Mouse (Mus musculus) neural tube, embryonic 14.5 days (tissue): ENCODE measurements around the gene Aak1. TPM values are rescaled to one million over a fixed set of nuclear protein-coding genes. Genes with fewer than 3 reads are reported as not detected.
"Not testable (repeated sequence)": the region's sequence is repeated elsewhere in the genome, so short reads cannot be mapped to it uniquely, and the experiment has no call there.

Experiments
- ATAC-seq: fragments of 200-750 bp; cut with Nextera tagmentation; 2 replicates; pipeline ENCODE4 v1.8.0; 2017; ENCODE audit warnings: low read depth, mild to moderate bottlenecking, moderate TSS enrichment, moderate library complexity
- H3K27ac ChIP-seq: fragments of 300-500 bp; sonication (generic); 2 replicates; pipeline ENCODE4 v1.5.1; 2014; ENCODE audit warnings: low read depth, mild to moderate bottlenecking, control low read depth, low read length, moderate library complexity, mixed read lengths
- H3K27me3 ChIP-seq: fragments of 300-500 bp; sonication (generic); 2 replicates; pipeline ENCODE4 v1.6.1; 2014; ENCODE audit warnings: low read length; ENCODE audit not compliant: control insufficient read depth, insufficient read depth
- H3K36me3 ChIP-seq: fragments of 300-500 bp; sonication (generic); 2 replicates; pipeline ENCODE4 v1.6.1; 2014; ENCODE audit warnings: low read length, mixed read lengths; ENCODE audit not compliant: control insufficient read depth, insufficient read depth
- H3K4me1 ChIP-seq: fragments of 300-500 bp; sonication (generic); 2 replicates; pipeline ENCODE4 v1.6.1; 2014; ENCODE audit warnings: low read length; ENCODE audit not compliant: control insufficient read depth, insufficient read depth
- H3K4me2 ChIP-seq: fragments of 300-500 bp; sonication (generic); 2 replicates; pipeline ENCODE4 v1.6.1; 2014; ENCODE audit warnings: mild to moderate bottlenecking, low read depth, low read length, control low read depth
- H3K4me3 ChIP-seq: fragments of 300-500 bp; sonication (generic); 2 replicates; pipeline ENCODE4 v1.5.1; 2014; ENCODE audit warnings: low read depth, low read length, control low read depth, mixed read lengths
- H3K9ac ChIP-seq: fragments of 300-500 bp; sonication (generic); replicated peaks from 2 replicates; pipeline ENCODE4 v1.6.1; 2014; ENCODE audit warnings: low read depth, mild to moderate bottlenecking, control low read depth, low read length, mixed read lengths
- H3K9me3 ChIP-seq: fragments of 300-500 bp; sonication (generic); 2 replicates; pipeline ENCODE4 v1.6.1; 2016; ENCODE audit warnings: low read length; ENCODE audit not compliant: control insufficient read depth
- WGBS: fragments of 180-500 bp; shearing (Covaris S2); extraction: QIAGEN DNeasy Blood & Tissue Kit; methylation state at CpG from one replicate; pipeline ENCODE4 v1.1.7; 2014; 5-methylcytosine and 5-hydroxymethylcytosine counted together
- polyA plus RNA-seq: library from polyadenylated mRNA; unstranded; fragments of >200 nt; fragmentation: Nextera tagmentation; extraction: Ambion mirVana; gene quantifications from 2 replicates; pipeline ENCODE4 v1.2.1, GENCODE M21; 2014

Aak1 gene
- polyA plus RNA-seq, 1 experiment from 2014 or later = 53.6 TPM

DNA sequence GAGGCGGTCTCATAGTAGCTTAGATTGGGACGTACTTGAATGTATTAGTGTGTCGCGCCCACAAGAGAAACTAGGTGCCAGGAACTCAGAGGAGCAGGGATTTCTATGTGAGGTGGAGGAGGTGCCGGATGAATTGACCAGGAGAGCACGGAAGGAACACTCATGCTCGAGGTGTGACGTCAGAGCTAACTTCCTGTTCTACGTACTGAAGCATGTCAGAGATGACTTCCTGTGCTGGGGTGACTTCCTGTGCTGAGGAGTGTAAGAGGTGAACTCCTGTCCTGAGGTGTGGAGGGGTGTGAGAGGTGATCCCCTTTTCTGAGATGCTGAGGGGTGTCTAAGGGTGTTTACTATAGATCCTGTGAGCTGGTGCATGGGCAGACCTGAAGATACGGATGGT is 22.5 kb downstream of the Aak1 start:
- Histone ChIP-seq H3K4me3 (no peak overlapping the region), H3K36me3 (no peaks in the 10 kb centered on the region), H3K9ac (no peak overlapping the region), H3K4me1 (0 out of 2 replicates have a peak, but pooled peaks cover 2% of the 10 kb centered on the region), H3K27ac (no peak overlapping the region), H3K9me3 (no peaks in the 10 kb centered on the region), H3K4me2 (no peak overlapping the region), H3K27me3 (no peaks in the 10 kb centered on the region)
- no peak for ATAC-seq
- 95% methylated on average over 10 of the region's 10 CpGs for WGBS

DNA sequence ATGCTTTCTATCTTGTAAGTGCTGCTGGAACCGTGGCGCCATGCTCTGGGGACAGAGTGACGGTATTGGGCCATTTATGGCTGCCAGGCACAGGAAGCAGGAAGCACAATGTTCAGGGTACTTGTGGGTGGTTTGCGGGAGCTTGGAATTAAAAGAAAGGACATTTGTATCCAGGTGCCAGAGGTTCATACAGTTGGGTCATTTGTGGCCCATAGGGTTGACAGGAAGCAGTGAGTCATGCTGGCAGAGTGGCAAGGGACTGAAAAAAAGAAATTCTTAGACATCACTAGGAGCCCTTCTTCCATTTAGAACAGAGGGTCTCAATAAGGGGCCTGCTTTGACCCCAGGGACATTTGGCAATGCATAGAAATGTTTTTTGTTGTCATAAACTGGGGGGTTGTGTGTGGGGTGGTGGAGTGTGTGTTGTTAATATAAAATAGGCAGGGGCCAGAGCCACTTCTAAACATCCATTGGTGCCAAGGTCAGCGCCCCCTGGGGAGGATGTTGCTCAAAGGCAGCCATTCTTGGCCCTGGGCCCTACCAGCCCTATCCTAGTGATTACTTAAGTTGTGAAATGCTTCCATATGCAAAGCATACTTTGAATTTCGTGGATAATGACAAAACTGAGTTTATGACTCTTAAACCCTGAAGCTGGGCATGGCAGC is 25.5 kb downstream of the Aak1 start:
- Histone ChIP-seq H3K36me3 (no peaks in the 10 kb centered on the region), H3K27ac (no peak overlapping the region), H3K4me2 (no peak overlapping the region), H3K4me3 (no peak overlapping the region), H3K9me3 (no peaks in the 10 kb centered on the region), H3K9ac (no peak overlapping the region), H3K4me1 (no peaks in the 10 kb centered on the region), H3K27me3 (no peaks in the 10 kb centered on the region)
- 76% methylated on average over 6 of the region's 6 CpGs for WGBS
- ATAC-seq = no peak

DNA sequence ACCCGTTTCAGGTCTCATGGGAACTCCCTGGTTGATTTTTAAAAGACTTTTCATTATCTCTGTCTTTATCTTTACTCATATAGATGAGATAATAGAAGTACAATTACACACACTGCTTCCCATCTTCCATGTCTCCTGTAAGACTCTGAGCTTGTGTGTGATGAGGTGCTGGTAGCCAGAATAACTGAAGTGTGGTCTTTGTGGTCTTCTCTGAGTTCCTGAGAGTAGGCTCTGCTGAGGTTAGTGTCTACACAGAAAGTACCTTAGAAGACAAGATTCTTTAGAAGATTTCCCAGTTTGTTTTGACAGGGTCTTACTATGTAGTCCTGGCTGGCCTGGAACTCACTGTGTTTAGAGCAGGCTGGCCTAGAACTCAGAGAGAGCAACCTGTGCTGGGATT is 27.1 kb downstream of the Aak1 start:
- H3K27me3 ChIP-seq = no peaks in the 10 kb centered on the region
- no peak overlapping the region for H3K9ac ChIP-seq
- 23% methylated on average over 1 of the region's 1 CpGs for WGBS
- no peak for ATAC-seq
- H3K9me3 ChIP-seq = no peaks in the 10 kb centered on the region
- H3K4me2 ChIP-seq = no peak overlapping the region
- no peaks in the 10 kb centered on the region for H3K36me3 ChIP-seq
- H3K4me3 ChIP-seq = no peak overlapping the region
- H3K4me1 ChIP-seq = no peaks in the 10 kb centered on the region
- H3K27ac ChIP-seq = no peak overlapping the region

DNA sequence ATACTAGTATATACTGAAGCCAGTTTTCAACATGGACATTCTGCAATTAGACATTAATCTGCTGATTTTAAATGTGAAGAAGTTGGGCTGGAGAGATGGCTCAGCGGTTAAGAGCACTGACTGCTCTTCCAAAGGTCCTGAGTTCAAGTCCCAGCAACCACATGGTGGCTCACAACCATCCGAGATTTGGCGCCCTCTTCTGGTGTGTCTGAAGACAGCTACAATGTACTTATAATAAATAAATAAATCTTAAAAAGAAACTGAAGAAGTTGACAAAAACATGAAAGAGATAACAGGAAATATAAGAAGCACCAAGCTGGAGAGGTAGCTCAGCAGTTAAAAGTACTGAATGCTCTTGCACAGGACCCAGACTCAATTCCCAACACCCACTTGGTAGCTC is 29.3 kb downstream of the Aak1 start:
- H3K4me3 ChIP-seq, H3K27ac ChIP-seq, H3K4me2 ChIP-seq, ATAC-seq, H3K9me3 ChIP-seq, H3K9ac ChIP-seq, H3K4me1 ChIP-seq, H3K27me3 ChIP-seq, H3K36me3 ChIP-seq: not testable (repeated sequence)
- WGBS = 86% methylated on average over 3 of the region's 3 CpGs

DNA sequence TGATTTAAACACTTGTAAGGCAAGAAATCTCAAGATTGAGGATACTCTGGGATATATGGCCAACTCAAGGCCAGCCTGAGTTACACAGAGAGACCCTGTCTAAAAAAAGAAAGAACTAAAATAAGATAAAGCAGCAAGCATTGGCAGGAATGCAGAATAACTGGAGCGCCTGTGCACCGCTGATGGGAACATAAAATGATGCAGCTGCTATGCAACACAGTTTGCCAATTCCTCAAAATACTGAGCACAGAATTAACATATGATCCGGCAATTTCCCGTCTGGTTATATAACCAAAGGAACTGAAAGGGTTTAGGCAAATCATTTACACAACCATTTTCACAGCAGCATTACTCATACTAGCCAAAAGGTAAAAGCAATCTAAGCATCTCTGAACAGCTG is 30.0 kb downstream of the Aak1 start:
- H3K4me2 ChIP-seq = no peak overlapping the region
- H3K36me3 ChIP-seq = no peaks in the 10 kb centered on the region
- no peaks in the 10 kb centered on the region for H3K27me3 ChIP-seq
- H3K9me3 ChIP-seq = no peaks in the 10 kb centered on the region
- H3K9ac ChIP-seq = no peak overlapping the region
- ATAC-seq = no peak
- no peaks in the 10 kb centered on the region for H3K4me1 ChIP-seq
- 86% methylated on average over 4 of the region's 4 CpGs for WGBS
- no peak overlapping the region for H3K27ac ChIP-seq
- no peak overlapping the region for H3K4me3 ChIP-seq

DNA sequence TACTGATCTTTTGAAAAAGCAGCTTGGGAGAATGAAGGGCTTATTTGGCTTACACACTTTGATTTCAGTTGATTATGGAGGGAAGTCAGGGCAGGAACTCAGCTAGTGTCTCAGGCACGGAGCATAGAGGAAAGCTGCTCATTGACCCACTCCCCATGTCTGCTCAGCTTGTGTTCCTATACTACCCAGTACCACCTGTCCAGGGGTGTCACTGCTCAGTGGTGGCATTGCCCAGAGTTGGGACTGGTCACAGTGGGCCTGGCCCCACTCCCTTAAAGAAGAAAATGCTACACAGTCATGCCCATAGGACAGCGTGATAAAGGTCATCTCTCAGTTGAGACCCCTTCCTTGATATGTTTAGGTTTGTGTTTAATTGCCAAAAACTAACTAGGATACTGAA is 34.9 kb downstream of the Aak1 start:
- H3K4me1 ChIP-seq = no peaks in the 10 kb centered on the region
- no peaks in the 10 kb centered on the region for H3K9me3 ChIP-seq
- no peak overlapping the region for H3K9ac ChIP-seq
- no peak for ATAC-seq
- 92% methylated on average over 2 of the region's 2 CpGs for WGBS
- no peak overlapping the region for H3K4me2 ChIP-seq
- H3K27ac ChIP-seq = no peak overlapping the region
- no peaks in the 10 kb centered on the region for H3K36me3 ChIP-seq
- no peaks in the 10 kb centered on the region for H3K27me3 ChIP-seq
- H3K4me3 ChIP-seq = no peak overlapping the region

DNA sequence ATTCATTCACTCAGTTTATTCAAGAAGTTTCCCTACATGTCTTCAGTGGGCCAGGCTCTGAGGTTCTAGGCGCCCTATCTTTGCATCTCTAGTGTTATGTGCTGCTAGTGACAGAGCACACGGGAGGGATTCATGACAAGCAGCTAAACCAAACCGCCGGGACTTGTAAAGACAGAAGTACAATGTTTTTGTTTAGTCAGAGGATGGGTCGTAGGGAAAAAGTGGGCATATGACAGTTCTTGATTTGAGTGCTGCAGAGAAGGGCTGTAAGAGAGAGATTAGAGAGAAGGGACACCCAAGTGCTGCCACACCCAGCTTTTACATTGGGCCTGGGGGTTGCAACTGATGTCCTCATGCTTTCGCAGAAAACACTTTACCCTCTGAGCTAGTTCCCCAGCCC is 35.4 kb downstream of the Aak1 start:
- 83% methylated on average over 6 of the region's 6 CpGs for WGBS
- no peak for ATAC-seq
- H3K36me3 ChIP-seq = no peaks in the 10 kb centered on the region
- no peaks in the 10 kb centered on the region for H3K9me3 ChIP-seq
- no peaks in the 10 kb centered on the region for H3K4me1 ChIP-seq
- no peak overlapping the region for H3K4me3 ChIP-seq
- no peak overlapping the region for H3K27ac ChIP-seq
- H3K27me3 ChIP-seq = no peaks in the 10 kb centered on the region
- no peak overlapping the region for H3K9ac ChIP-seq
- H3K4me2 ChIP-seq = no peak overlapping the region

DNA sequence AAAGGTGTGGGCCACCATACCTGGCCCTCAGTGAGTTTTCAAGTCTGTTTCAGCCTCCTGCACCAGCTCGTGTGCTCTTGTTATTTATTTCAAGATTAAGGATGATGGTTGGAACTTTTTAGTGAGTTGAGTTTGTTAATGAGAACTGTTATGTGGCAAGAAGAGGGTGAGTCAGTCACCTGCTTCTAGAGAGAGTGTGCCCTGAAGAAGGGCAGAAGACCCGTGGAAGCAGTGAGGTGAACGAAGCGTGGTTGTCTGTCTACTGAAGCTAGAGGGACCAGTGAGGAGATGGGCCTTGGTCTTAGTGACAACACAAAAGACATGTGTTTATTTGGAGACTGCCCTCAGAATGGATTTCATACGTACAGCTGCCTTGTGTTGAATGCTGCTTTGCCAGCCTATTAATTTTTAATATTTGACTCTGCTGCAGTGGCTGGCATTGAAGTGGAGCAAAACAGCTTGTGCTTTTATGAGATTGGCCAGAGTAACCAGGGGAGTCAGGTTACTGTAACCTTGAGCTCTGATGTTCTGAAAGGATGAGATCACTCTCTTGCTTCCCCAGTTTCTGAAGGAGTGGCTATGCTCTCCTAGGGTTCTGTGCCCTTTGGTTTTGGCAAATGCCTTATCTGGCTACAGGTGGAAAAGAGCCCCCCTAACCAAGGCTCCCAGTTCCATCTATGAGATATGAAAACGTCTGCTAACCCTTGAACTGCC is 36.7 kb downstream of the Aak1 start:
- H3K4me1 ChIP-seq = no peaks in the 10 kb centered on the region
- H3K36me3 ChIP-seq = no peaks in the 10 kb centered on the region
- no peak overlapping the region for H3K9ac ChIP-seq
- no peak overlapping the region for H3K4me3 ChIP-seq
- ATAC-seq = no peak
- 84% methylated on average over 6 of the region's 6 CpGs for WGBS
- no peaks in the 10 kb centered on the region for H3K27me3 ChIP-seq
- no peak overlapping the region for H3K4me2 ChIP-seq
- no peaks in the 10 kb centered on the region for H3K9me3 ChIP-seq
- peak overlapping the region; percentile 22; the same call in 1 of the 2 replicates for H3K27ac ChIP-seq

DNA sequence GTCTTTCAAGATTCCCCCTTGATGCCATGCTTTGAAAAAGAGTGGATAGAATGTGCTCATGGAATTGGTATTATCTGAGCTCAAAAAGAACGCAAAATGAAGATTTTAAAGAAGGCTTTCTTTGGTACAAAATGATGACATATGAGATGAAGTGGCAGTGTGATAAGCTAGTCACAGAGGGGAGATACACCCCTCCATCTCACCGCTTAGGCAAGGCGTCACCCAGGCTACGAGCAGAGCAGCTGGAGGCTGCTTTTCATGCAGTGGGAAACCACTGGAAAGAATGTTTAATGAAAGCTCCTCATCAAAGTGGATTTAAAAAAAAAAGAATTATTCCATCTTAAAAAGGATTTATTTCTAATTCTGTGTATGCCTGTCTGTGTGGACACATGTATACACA is 37.5 kb downstream of the Aak1 start:
- ATAC-seq = no peak
- Histone ChIP-seq H3K4me3 (no peak overlapping the region), H3K4me2 (no peak overlapping the region), H3K27me3 (no peaks in the 10 kb centered on the region), H3K4me1 (no peaks in the 10 kb centered on the region), H3K27ac (no peak overlapping the region), H3K9ac (no peak overlapping the region), H3K36me3 (no peaks in the 10 kb centered on the region), H3K9me3 (no peaks in the 10 kb centered on the region)
- WGBS = 76% methylated on average over 4 of the region's 4 CpGs
